Mouse (Mus musculus) cortical plate, adult 2 months (tissue): ENCODE data around the gene Nectin2.

Experiments
- CTCF ChIP-seq: fragments of 200-500 bp; IDR thresholded peaks from 2 replicates; pipeline ENCODE4 v1.5.1; 2011; ENCODE audit warnings: mild to moderate bottlenecking, control low read depth, low read length; ENCODE audit not compliant: insufficient read depth; ENCODE audit errors: extremely low read depth
- POLR2A ChIP-seq: fragments of 200-500 bp; IDR thresholded peaks from 2 replicates; pipeline ENCODE4 v1.6.1; 2011; ENCODE audit warnings: mild to moderate bottlenecking, low read length, control low read depth; ENCODE audit not compliant: insufficient read depth; ENCODE audit errors: extremely low read depth

GRCm38 (mm10) chr7:19779903-19780302, 29.6 kb upstream of the Nectin2 start:
- TF ChIP-seq CTCF, result no peak
- TF ChIP-seq POLR2A, result no peak
